Mouse (Mus musculus) spleen, postnatal 10 days (tissue): Measurements from ENCODE around the gene 4930544D05Rik.
A peak's percentile ranks its signal among the peaks of the same experiment; 100 is the strongest.

ENCODE experiments used
- DNase-seq, 2 experiments: peaks; one replicate each; pipeline ENCODE4 v3.0.0; 2021 to 2022; ENCODE audit warnings: low spot score in 2 of 2

Gene 4930544D05Rik

GRCm38 (mm10) chr11:70641241-70641640 is 25.6 kb downstream of the 4930544D05Rik start:
- DNase-seq = no peak

GRCm38 (mm10) chr11:70643051-70643450 is 27.4 kb downstream of the 4930544D05Rik start:
- DNase-seq = no peak

- DNase-seq = no peak
These were observed 29.0 kb downstream of the 4930544D05Rik start for GRCm38 (mm10) chr11:70644564-70645103.

- DNase-seq = no peak
These were observed 30.0 kb downstream of the 4930544D05Rik start for GRCm38 (mm10) chr11:70645461-70646258.

- DNase-seq = no peak
These were observed 30.6 kb downstream of the 4930544D05Rik start for GRCm38 (mm10) chr11:70646259-70646555.

GRCm38 (mm10) chr11:70646691-70647650 is 31.3 kb downstream of the 4930544D05Rik start, which contains the start of the genes Rnf167 and Slc25a11:
Gene Rnf167, plus strand, starts transcription at chr11:70647235.
Gene Slc25a11, minus strand, starts transcription at chr11:70647479.
- DNase-seq = peak; percentile 91 to 98

GRCm38 (mm10) chr11:70647716-70648420 is 32.2 kb downstream of the 4930544D05Rik start:
- peak; percentile 69 to 75 for DNase-seq

GRCm38 (mm10) chr11:70648512-70648911 is 32.9 kb downstream of the 4930544D05Rik start:
- no peak for DNase-seq

- DNase-seq = no peak
These were observed 33.6 kb downstream of the 4930544D05Rik start for GRCm38 (mm10) chr11:70649185-70649734.

GRCm38 (mm10) chr11:70650322-70651175 is 34.9 kb downstream of the 4930544D05Rik start:
- DNase-seq = peak in 1 of 2 experiments; percentile 64

- DNase-seq = peak in 1 of 2 experiments; percentile 29
These were observed 35.7 kb downstream of the 4930544D05Rik start for GRCm38 (mm10) chr11:70651391-70651790.

GRCm38 (mm10) chr11:70652029-70652883 is 36.6 kb downstream of the 4930544D05Rik start:
- peak in 1 of 2 experiments; percentile 56 for DNase-seq

- DNase-seq = peak in 1 of 2 experiments; percentile 24
These were observed 37.3 kb downstream of the 4930544D05Rik start for GRCm38 (mm10) chr11:70652884-70653344.

GRCm38 (mm10) chr11:70653345-70654197 is 37.9 kb downstream of the 4930544D05Rik start:
- peak; percentile 79 to 84 for DNase-seq

- DNase-seq = peak; percentile 70 to 85
These were observed 38.7 kb downstream of the 4930544D05Rik start, which contains the start of gene Pfn1 for GRCm38 (mm10) chr11:70654198-70654922. Gene Pfn1, minus strand, starts transcription at chr11:70654644.

GRCm38 (mm10) chr11:70654923-70655570 is 39.4 kb downstream of the 4930544D05Rik start:
- DNase-seq = peak; percentile 81 to 83
